Mouse (Mus musculus): ENCODE data around the gene Sema3d.

The Sema3d gene

GRCm38 (mm10) chr5:12637763-12638468 is 254.7 kb downstream of the Sema3d start:
- DNase-seq (ENCODE audit: low spot score), result no peak
